Mouse (Mus musculus): ENCODE measurements around the gene Rpl27a. TPM values are rescaled to one million over a fixed set of nuclear protein-coding genes. Genes with fewer than 3 reads are reported as not detected.
A peak's percentile ranks its signal among the peaks of the same experiment; 100 is the strongest.

Rpl27a gene
- polyA plus RNA-seq, 1 experiment = 436 TPM

DNA sequence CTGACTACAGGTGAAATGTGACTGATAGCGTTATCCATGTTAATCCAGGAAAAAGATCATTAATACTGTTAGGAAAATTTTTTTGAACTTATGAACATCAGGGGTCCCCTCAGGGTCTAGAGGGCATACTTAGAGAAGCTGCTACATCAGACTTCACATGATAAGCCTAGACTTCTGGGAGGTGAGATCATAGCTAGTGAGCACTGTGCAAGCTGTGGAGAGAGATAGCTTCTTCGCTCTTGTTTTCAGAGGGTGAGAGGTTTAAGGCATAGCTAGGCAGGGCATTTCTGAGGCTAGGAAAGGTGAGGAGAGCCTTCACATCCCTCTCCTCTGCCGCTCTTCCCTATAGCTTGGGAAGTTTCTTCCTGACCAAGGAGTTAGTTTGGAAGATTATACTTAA is 7.1 kb upstream of the Rpl27a start:
- H3K4me1 ChIP-seq (replicated peaks; ENCODE audit: control insufficient read depth, insufficient read depth, low read length) = peaks cover 14% of the 10 kb centered on the region
- no peak overlapping the region for H3K27ac ChIP-seq (ENCODE audit: control insufficient read depth, insufficient read depth, low read length)
- whole genome bisulfite sequencing = over 99% methylated on average over 3 of the region's 3 CpGs
- no peak for TF ChIP-seq CTCF (IDR thresholded peaks at IDR 0.05; ENCODE audit: borderline replicate concordance, control insufficient read depth, extremely low read depth, insufficient read depth, low read length, poor library complexity)
- no peak for TF ChIP-seq POLR2A (IDR thresholded peaks at IDR 0.05; ENCODE audit: control insufficient read depth, extremely low read depth, insufficient read depth, low read length, poor library complexity)
- DNase-seq = no peak
- H3K4me3 ChIP-seq (ENCODE audit: control insufficient read depth, insufficient read depth, low read length) = no peak overlapping the region
- no peaks in the 10 kb centered on the region for H3K27me3 ChIP-seq (ENCODE audit: control insufficient read depth, insufficient read depth, low read length)
- no peaks in the 10 kb centered on the region for H3K36me3 ChIP-seq (ENCODE audit: control insufficient read depth, insufficient read depth, low read length)

GRCm38 (mm10) chr7:109516500-109516899 is 2.4 kb upstream of the Rpl27a start:
- no peaks in the 10 kb centered on the region for H3K27me3 ChIP-seq (ENCODE audit: control insufficient read depth, insufficient read depth, low read length)

GRCm38 (mm10) chr7:109518036-109518681 is 788 bp upstream of the Rpl27a start:
- Histone ChIP-seq H3K4me1 (replicated peaks; ENCODE audit: control insufficient read depth, insufficient read depth, low read length) (peaks cover 8% of the 10 kb centered on the region), H3K4me3 (ENCODE audit: control insufficient read depth, insufficient read depth, low read length) (peak overlapping the region; percentile 76), H3K27me3 (ENCODE audit: control insufficient read depth, insufficient read depth, low read length) (no peaks in the 10 kb centered on the region), H3K36me3 (ENCODE audit: control insufficient read depth, insufficient read depth, low read length) (peaks cover 24% of the 10 kb centered on the region), H3K27ac (ENCODE audit: control insufficient read depth, insufficient read depth, low read length) (peak overlapping the region; percentile 86)
- no peak for TF ChIP-seq POLR2A (IDR thresholded peaks at IDR 0.05; ENCODE audit: control insufficient read depth, extremely low read depth, insufficient read depth, low read length, poor library complexity)
- TF ChIP-seq CTCF (IDR thresholded peaks at IDR 0.05; ENCODE audit: borderline replicate concordance, control insufficient read depth, extremely low read depth, insufficient read depth, low read length, poor library complexity) = no peak
- WGBS = 40% methylated on average over 10 of the region's 10 CpGs
- peak; percentile 13 for DNase-seq

More at GRCm38 (mm10) chr7:109516500-109516899, 2.4 kb upstream of the Rpl27a start:
- no peak for TF ChIP-seq POLR2A (IDR thresholded peaks at IDR 0.05; ENCODE audit: control insufficient read depth, extremely low read depth, insufficient read depth, low read length, poor library complexity)
- no peak for TF ChIP-seq CTCF (IDR thresholded peaks at IDR 0.05; ENCODE audit: borderline replicate concordance, control insufficient read depth, extremely low read depth, insufficient read depth, low read length, poor library complexity)
- Histone ChIP-seq H3K4me1 (replicated peaks; ENCODE audit: control insufficient read depth, insufficient read depth, low read length) (peaks cover 11% of the 10 kb centered on the region), H3K4me3 (ENCODE audit: control insufficient read depth, insufficient read depth, low read length) (no peak overlapping the region), H3K27ac (ENCODE audit: control insufficient read depth, insufficient read depth, low read length) (no peak overlapping the region), H3K36me3 (ENCODE audit: control insufficient read depth, insufficient read depth, low read length) (peaks cover 7% of the 10 kb centered on the region)
- WGBS = 77% methylated on average over 3 of the region's 3 CpGs
- DNase-seq = no peak

DNA sequence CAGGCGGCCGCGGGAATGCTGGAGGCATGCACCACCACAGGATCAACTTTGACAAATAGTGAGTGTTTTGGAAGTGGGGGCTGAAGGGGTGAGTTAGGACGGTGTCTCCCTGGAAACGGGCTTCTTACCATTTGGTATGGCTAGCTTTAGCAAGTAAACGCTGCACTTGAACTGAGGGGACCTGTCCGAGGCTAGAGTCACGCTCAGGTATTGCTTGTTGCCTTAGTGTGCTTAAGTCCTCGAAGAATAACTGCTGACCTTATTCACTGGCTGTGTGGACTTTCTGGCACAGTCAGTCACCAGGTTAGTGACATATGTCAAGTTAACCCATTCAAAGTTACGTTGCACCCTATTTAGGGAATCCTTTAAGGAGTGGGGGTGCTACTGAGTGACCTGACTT is 989 bp downstream of the Rpl27a start:
- H3K4me1 ChIP-seq (replicated peaks; ENCODE audit: control insufficient read depth, insufficient read depth, low read length) = peaks cover 7% of the 10 kb centered on the region
- DNase-seq = peak; percentile 13
- peak overlapping the region; percentile 95 for H3K4me3 ChIP-seq (ENCODE audit: control insufficient read depth, insufficient read depth, low read length)
- 7% methylated on average over 10 of the region's 10 CpGs for WGBS
- peaks cover 42% of the 10 kb centered on the region for H3K36me3 ChIP-seq (ENCODE audit: control insufficient read depth, insufficient read depth, low read length)
- H3K27ac ChIP-seq (ENCODE audit: control insufficient read depth, insufficient read depth, low read length) = no peak overlapping the region
- no peaks in the 10 kb centered on the region for H3K27me3 ChIP-seq (ENCODE audit: control insufficient read depth, insufficient read depth, low read length)
- TF ChIP-seq POLR2A (IDR thresholded peaks at IDR 0.05; ENCODE audit: control insufficient read depth, extremely low read depth, insufficient read depth, low read length, poor library complexity) (no peak), CTCF (IDR thresholded peaks at IDR 0.05; ENCODE audit: borderline replicate concordance, control insufficient read depth, extremely low read depth, insufficient read depth, low read length, poor library complexity) (no peak)

GRCm38 (mm10) chr7:109522084-109522483 is 3.1 kb downstream of the Rpl27a start:
- Histone ChIP-seq H3K27ac (ENCODE audit: control insufficient read depth, insufficient read depth, low read length) (no peak overlapping the region), H3K4me3 (ENCODE audit: control insufficient read depth, insufficient read depth, low read length) (no peak overlapping the region), H3K36me3 (ENCODE audit: control insufficient read depth, insufficient read depth, low read length) (peaks cover 43% of the 10 kb centered on the region), H3K4me1 (replicated peaks; ENCODE audit: control insufficient read depth, insufficient read depth, low read length) (peaks cover 7% of the 10 kb centered on the region), H3K27me3 (ENCODE audit: control insufficient read depth, insufficient read depth, low read length) (no peaks in the 10 kb centered on the region)
- WGBS = 94% methylated on average over 5 of the region's 5 CpGs
- TF ChIP-seq POLR2A (IDR thresholded peaks at IDR 0.05; ENCODE audit: control insufficient read depth, extremely low read depth, insufficient read depth, low read length, poor library complexity) (no peak), CTCF (IDR thresholded peaks at IDR 0.05; ENCODE audit: borderline replicate concordance, control insufficient read depth, extremely low read depth, insufficient read depth, low read length, poor library complexity) (no peak)
- no peak for DNase-seq

DNA sequence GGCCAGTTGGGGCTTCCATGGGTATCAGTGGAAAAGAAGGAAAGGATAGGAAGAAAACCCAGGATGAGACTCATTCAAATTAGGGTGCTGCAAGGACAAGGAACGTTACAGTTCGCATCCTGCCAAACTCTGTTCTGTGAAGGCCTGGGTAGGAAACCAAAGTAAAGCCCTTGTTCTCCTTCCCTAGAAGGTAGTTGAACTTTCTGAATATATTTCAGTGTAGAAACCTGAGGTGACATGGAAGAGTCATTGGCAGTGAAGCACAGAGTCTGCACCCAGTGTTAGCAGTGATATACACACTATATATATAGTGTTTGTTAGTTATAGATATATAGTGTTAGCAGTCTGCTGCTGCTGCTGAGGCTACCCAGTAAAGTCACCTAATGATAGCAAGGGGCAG is 4.4 kb downstream of the Rpl27a start:
- no peak for TF ChIP-seq CTCF (IDR thresholded peaks at IDR 0.05; ENCODE audit: borderline replicate concordance, control insufficient read depth, extremely low read depth, insufficient read depth, low read length, poor library complexity)
- TF ChIP-seq POLR2A (IDR thresholded peaks at IDR 0.05; ENCODE audit: control insufficient read depth, extremely low read depth, insufficient read depth, low read length, poor library complexity) = no peak

More for the DNA sequence above, 4.4 kb downstream of the Rpl27a start:
- Histone ChIP-seq H3K27ac (ENCODE audit: control insufficient read depth, insufficient read depth, low read length) (no peak overlapping the region), H3K36me3 (ENCODE audit: control insufficient read depth, insufficient read depth, low read length) (peaks cover 43% of the 10 kb centered on the region), H3K4me3 (ENCODE audit: control insufficient read depth, insufficient read depth, low read length) (no peak overlapping the region), H3K4me1 (replicated peaks; ENCODE audit: control insufficient read depth, insufficient read depth, low read length) (peaks cover 5% of the 10 kb centered on the region), H3K27me3 (ENCODE audit: control insufficient read depth, insufficient read depth, low read length) (no peaks in the 10 kb centered on the region)
- 85% methylated on average over 2 of the region's 2 CpGs for WGBS
- no peak for DNase-seq
